Mouse (Mus musculus) ovary, postnatal 36 days (tissue): Measurements from ENCODE around the gene Ddah2.
"Not testable (repeated sequence)": the region's sequence is repeated elsewhere in the genome, so short reads cannot be mapped to it uniquely, and the experiment has no call there.

Source experiments
- DNase-seq: peaks from one replicate; pipeline ENCODE4 v3.0.0; 2022; ENCODE audit warnings: low spot score, mixed read lengths

Ddah2 gene

GRCm38 (mm10) chr17:35027277-35028068 lies 31.4 kb upstream of the Ddah2 start, which contains the start of gene Sapcd1:
Sapcd1 (minus strand) TSS chr17:35028016.
- no peak for DNase-seq

DNA sequence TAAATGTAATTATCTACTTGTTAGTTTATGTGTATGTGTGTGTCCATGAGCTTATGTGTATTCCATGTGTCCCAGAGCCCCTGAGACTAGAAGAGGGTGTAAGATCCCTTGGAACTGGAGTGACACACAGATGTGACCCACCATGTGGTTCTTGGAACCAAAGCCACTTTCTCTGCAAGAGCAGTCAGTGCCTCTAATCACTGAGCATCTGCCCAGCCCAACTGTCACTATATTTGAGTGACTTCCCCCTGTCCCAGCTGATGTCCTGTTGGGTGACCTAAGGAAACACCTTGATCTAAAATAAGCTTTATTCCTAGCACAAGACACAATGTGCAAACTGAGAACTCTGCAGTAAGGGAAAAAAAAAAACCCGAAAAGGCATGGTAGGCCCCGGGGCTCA lies 30.5 kb upstream of the Ddah2 start:
- no peak for DNase-seq

DNA sequence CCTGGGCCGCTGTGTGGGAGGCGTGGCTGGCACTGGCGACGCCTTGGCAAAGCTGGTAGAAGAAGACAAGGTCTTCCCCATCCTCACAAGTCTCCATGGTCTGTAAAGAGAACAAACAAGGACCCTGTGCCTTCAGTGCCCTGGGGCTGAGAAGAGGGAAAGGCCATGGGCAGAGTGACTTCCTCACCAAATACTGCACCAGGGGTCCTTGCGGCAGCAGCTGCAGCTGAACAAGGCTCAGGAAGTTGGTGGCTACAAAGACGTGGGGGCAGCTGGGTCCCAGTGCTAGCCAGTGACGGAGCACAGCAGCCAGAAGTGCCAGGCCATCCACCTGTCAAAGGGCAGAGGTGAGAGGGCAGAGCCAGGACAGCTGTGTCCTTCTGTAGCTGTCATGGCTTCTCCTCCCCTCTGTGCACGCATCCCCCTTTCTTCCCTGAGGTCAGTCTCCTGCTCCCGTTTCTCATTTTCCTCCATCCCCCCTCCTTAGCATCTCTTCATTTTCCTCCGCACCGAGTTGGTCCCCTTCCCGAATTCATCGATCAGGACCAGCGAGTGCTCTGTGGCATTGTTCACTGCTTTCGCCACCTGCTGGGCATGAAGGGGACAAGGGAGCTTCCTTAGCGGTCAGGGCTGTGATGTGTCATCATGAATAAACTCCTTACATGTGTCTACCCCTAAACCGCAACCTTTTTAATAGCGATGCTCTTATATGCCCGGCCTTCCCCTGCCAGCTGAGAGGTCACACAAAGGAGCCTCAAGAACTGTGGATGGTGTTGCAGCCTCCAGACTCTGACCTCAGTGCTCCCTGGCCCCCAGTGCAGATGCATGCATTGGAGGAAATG lies 28.9 kb upstream of the Ddah2 start:
- DNase-seq, result no peak

- DNase-seq, result no peak
Observed at GRCm38 (mm10) chr17:35031272-35031671, 27.6 kb upstream of the Ddah2 start.

DNA sequence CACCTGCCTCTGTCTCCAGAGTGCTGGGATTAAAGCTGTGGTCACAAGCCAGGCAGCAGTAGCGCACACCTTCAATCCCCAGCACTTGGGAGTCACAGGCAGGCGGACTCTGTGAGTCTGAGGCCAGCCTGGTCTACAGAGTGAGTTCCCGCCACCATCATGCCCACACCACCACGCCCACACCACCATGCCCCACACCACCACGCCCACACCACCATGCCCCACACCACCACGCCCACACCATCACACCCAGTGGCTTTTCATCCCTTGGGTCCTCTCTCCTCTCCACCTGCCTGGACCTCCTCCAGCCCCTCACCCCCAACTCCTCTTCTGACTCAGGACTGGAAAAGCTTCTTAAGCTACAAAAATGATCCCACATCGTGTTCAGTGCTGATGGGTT lies 27.0 kb upstream of the Ddah2 start:
- DNase-seq, result no peak

DNA sequence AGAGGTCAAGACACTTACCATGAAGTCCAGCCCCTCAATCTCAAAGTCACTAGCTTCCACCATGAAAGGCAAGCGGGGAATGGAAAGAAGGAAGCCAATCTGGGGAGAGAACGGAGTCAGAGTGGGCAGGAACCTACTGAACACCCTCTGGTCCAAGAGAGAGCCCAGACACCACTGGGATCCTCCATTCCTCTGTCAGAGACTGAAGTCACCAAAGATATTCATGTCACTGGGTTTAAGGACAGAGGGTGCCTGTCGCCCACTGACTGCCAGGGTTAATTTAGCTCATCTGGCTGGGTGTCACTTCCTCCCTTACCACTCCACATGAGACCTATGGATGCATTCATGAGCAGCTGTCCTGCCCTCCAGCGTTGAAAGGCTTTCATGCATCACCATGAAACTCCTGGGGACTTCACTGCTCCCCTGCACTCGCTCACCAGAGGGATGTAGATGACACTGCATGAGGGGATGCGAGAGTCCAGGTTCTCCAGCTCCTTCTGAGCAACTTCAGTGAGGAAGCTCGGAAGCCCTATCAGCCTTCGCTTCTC lies 26.4 kb upstream of the Ddah2 start:
- no peak for DNase-seq

- DNase-seq, result not testable (repeated sequence)
Observed at GRCm38 (mm10) chr17:35033703-35034102, 25.1 kb upstream of the Ddah2 start.

- no peak for DNase-seq
Observed at GRCm38 (mm10) chr17:35034896-35035295, 23.9 kb upstream of the Ddah2 start.

GRCm38 (mm10) chr17:35039121-35039873 lies 19.5 kb upstream of the Ddah2 start:
- DNase-seq, result no peak

DNA sequence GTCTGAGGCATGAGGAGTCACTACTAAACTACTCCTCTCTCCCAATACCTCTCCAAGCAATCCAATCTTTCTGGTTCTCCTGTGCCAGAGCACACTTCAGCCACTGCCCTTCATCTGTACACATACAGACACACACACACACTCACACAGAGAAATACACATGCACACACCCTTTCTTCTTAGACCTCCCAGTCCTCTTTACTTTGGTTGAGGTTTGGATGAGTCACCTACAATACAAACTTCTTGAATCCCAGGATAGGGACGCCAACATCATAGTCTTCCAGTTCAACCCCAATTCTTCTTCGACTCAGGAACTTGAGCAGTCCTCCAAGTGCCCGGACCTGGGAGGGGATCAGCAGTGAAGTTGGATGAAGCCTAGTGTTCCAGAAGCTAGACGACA lies 15.0 kb upstream of the Ddah2 start:
- no peak for DNase-seq

DNA sequence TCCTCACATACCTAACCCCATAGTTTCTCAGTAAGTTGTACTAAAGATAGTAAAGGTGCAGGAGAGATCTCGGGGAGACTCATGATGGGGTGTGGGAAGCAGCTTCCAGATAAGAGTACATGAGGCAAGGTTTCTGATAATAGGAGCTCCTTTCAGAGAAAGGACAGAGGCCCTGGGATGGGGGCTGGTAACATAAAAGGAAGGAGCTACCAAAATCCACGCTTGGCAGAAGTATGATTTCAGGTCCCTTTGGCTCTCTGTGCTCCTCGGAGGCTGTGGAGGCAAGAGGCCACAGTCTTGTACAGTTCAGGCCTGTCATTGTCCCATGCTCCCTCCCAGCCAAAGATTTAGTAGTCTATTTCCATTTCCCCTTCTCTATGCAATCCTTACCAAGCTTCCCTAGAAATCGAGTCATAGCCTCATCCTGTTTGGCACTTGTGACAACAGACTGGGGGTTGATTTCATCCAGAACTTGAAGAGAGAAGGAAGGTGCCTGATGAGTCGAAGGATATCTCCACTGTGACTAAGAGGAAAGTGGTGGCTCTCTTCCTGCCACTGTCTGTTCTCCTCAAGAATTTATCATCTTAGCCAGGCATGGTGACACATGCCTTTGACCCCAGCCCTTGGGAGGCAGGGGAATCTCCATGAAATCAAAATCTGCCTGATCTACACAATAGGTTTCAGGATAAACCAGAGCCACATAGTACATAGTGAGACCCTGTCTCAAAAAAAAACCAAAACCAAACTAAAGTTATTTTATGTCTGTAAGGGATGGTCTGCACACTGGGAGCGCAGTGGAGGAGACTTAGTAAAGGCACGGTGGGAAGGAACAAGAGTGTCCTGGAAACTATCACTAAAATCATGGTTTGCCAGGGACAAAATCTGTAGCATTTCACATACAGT lies 13.7 kb upstream of the Ddah2 start:
- DNase-seq, result no peak

DNA sequence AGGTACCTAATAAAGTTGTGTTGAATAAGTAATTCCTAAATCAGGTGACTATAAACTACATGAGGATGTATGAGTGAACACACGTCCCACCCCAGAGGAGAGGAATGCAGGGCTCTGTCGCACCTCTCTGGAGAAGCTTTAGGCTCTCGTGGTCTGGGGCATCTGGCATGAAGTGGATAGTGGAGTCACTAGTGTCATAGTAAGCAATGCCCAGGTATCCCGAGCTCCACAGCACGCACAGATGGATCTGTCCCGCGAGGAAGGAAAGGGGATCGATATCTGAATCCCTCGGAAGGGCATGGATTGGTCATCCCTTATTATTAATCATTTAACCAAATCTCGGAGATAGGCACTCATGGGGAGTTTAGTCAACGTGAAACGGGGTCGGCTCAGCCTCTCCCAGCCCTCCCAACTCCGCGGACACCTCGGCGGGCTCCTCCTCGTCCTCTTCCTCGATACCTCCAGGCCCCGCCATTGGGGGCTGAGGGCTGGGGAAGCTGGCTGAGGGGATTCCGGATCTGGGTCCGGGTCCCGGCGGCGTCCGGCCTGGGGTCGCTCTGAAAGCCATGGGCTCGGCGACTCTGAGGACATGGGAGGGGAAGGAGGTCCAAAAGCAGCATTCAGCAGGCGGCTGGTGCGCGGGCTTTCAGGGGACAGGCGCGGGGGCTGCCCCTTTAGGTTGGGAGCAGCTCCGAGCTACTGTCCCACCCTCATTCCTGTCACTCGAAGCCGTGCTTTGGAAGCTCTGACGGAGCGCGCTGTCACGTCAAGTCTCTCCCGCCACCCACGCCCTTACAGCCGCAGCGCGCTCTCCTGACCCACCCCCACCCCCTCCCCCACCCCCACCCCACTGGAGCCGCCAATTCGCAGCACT lies 12.8 kb upstream of the Ddah2 start:
- peak; percentile 36 for DNase-seq

GRCm38 (mm10) chr17:35046681-35047455 lies 12.0 kb upstream of the Ddah2 start, which contains the start of gene Msh5:
Msh5 (minus strand) TSS chr17:35046745.
- peak; percentile 95 for DNase-seq

DNA sequence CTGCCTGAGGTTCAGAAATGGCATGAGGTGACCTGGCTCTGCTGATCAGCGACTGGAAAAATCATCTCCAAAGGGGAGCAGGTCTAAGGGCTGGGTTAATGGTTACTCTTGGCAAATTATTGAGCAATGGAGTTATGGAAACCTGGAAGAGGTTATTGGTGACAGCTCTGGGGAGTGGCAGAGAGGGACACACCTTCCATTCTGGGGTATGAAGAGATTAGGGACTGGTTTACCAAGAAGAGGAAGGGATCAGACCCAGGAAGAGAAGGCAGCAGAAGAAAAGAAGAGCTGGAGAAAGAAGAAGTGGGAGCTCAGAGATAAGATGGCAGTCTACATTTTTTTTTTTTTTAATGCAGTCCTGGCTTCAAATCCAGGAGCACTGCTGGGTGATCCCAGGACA lies 11.1 kb upstream of the Ddah2 start:
- DNase-seq, result no peak

- no peak for DNase-seq
Observed at GRCm38 (mm10) chr17:35048149-35048931, 10.5 kb upstream of the Ddah2 start.

GRCm38 (mm10) chr17:35048932-35049440 lies 9.8 kb upstream of the Ddah2 start:
- no peak for DNase-seq

GRCm38 (mm10) chr17:35049561-35050016 lies 9.2 kb upstream of the Ddah2 start, which contains the start of gene Clic1:
Clic1 (plus strand) TSS chr17:35049966.
- peak; percentile 45 for DNase-seq
